Mouse (Mus musculus): ENCODE measurements around the gene Bcar1.

The Bcar1 gene

GRCm38 (mm10) chr8:111747866-111748649, 4.4 kb upstream of the Bcar1 start:
- no peak for TF ChIP-seq GATA4 (IDR thresholded peaks at IDR 0.05; ENCODE audit: insufficient replicate concordance, low read length)

GRCm38 (mm10) chr8:111746582-111747465, 3.2 kb upstream of the Bcar1 start:
- TF ChIP-seq GATA4 (IDR thresholded peaks at IDR 0.05; ENCODE audit: insufficient replicate concordance, low read length): no peak

GRCm38 (mm10) chr8:111745591-111746418, 2.2 kb upstream of the Bcar1 start:
- TF ChIP-seq GATA4 (IDR thresholded peaks at IDR 0.05; ENCODE audit: insufficient replicate concordance, low read length): no peak

GRCm38 (mm10) chr8:111745086-111745485, 1.5 kb upstream of the Bcar1 start:
- no peak for TF ChIP-seq GATA4 (IDR thresholded peaks at IDR 0.05; ENCODE audit: insufficient replicate concordance, low read length)

GRCm38 (mm10) chr8:111743101-111743791, 363 bp downstream of the Bcar1 start:
- TF ChIP-seq GATA4 (IDR thresholded peaks at IDR 0.05; ENCODE audit: insufficient replicate concordance, low read length): no peak

- no peak for TF ChIP-seq GATA4 (IDR thresholded peaks at IDR 0.05; ENCODE audit: insufficient replicate concordance, low read length)
These were observed 1.2 kb downstream of the Bcar1 start for GRCm38 (mm10) chr8:111742261-111743037.

GRCm38 (mm10) chr8:111741556-111741955, 2.1 kb downstream of the Bcar1 start:
- no peak for TF ChIP-seq GATA4 (IDR thresholded peaks at IDR 0.05; ENCODE audit: insufficient replicate concordance, low read length)

GRCm38 (mm10) chr8:111740994-111741393, 2.6 kb downstream of the Bcar1 start:
- no peak for TF ChIP-seq GATA4 (IDR thresholded peaks at IDR 0.05; ENCODE audit: insufficient replicate concordance, low read length)

- TF ChIP-seq GATA4 (IDR thresholded peaks at IDR 0.05; ENCODE audit: insufficient replicate concordance, low read length): peak; percentile 25; the same call in 1 of the 2 replicates
These were observed 3.3 kb downstream of the Bcar1 start for GRCm38 (mm10) chr8:111740301-111740711.

GRCm38 (mm10) chr8:111739604-111740003, 4.0 kb downstream of the Bcar1 start:
- TF ChIP-seq GATA4 (IDR thresholded peaks at IDR 0.05; ENCODE audit: insufficient replicate concordance, low read length): no peak

- no peak for TF ChIP-seq GATA4 (IDR thresholded peaks at IDR 0.05; ENCODE audit: insufficient replicate concordance, low read length)
These were observed 4.7 kb downstream of the Bcar1 start for GRCm38 (mm10) chr8:111738867-111739266.

- TF ChIP-seq GATA4 (IDR thresholded peaks at IDR 0.05; ENCODE audit: insufficient replicate concordance, low read length): no peak
These were observed 7.3 kb downstream of the Bcar1 start for GRCm38 (mm10) chr8:111736321-111736720.

GRCm38 (mm10) chr8:111735791-111736190, 7.8 kb downstream of the Bcar1 start:
- TF ChIP-seq GATA4 (IDR thresholded peaks at IDR 0.05; ENCODE audit: insufficient replicate concordance, low read length): no peak

- TF ChIP-seq GATA4 (IDR thresholded peaks at IDR 0.05; ENCODE audit: insufficient replicate concordance, low read length): 0 out of 2 replicates have a peak, but pooled peaks have one; percentile 4
These were observed 8.3 kb downstream of the Bcar1 start for GRCm38 (mm10) chr8:111735335-111735761.
